Mouse (Mus musculus) adrenal gland, adult 18-20 months (tissue): Measurements from ENCODE around the gene Zfp119b. TPM values are rescaled to one million over a fixed set of nuclear protein-coding genes. Genes with fewer than 3 reads are reported as not detected.
A peak's percentile ranks its signal among the peaks of the same experiment; 100 is the strongest.

Experiments
- DNase-seq, 2 experiments: peaks; one replicate each; pipeline ENCODE4 v3.0.0; 2021 to 2022; ENCODE audit warnings: low spot score in 2 of 2
- long read RNA-seq, 2 experiments: library from polyadenylated mRNA; stranded (forward); transcript quantifications; one replicate each; pipeline ENCODE4 v2.0.0; 2021
- total RNA-seq, 2 experiments: library from RNA; stranded (reverse); gene quantifications; 1 replicate in 1 of 2; 2 replicates in 1 of 2; pipeline ENCODE4 v1.2.3; 2021

Gene Zfp119b
- 1 to 10 TPM; 2.3 to 3.5 TPM for total RNA-seq
- long read RNA-seq, experiment 1, partial matches to known transcripts: 0 of 3 reads
- long read RNA-seq, experiment 1, other reads (novel, unspliced or antisense): 1 of 3 reads
- long read RNA-seq, experiment 2, transcript Zfp119b-201 (4 exons, 1,889 nt): major isoform, 5 of 5 reads
- long read RNA-seq, experiment 2, partial matches to known transcripts: 0 of 5 reads
- long read RNA-seq, experiment 2, other reads (novel, unspliced or antisense): 0 of 5 reads

DNA sequence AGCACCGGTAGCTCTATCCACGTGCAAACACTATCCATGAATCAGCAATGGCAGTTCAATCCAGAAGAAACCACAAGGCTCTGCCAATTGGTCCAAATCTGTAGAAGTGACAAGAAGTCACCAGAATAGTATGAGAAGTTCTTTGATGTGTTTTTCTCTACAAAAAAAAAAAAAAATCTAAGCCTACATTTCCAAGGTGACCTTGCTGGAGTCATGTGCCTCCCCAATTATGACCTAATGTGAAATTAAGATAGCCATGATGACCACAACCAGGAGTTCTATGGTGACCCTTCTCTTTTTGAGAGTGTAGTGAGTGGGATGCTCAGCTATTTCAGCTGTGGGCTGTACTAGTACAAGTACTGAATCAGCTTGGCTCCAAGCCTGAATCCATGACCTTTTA, at the start of gene Zfp119b:
Zfp119b (minus strand) TSS at position 101 of the 400 bp plus-strand sequence.
- DNase-seq: no peak

- peak; percentile 55 to 63 for DNase-seq
These were observed 46.7 kb upstream of the Zfp119b start for GRCm38 (mm10) chr17:55996007-55996406.

- no peak for DNase-seq
These were observed 41.1 kb upstream of the Zfp119b start for GRCm38 (mm10) chr17:55990278-55990898.

- no peak for DNase-seq
These were observed 37.0 kb upstream of the Zfp119b start, which contains the start of gene Fsd1 for GRCm38 (mm10) chr17:55986030-55986961. Gene Fsd1, plus strand, starts transcription at chr17:55986509.

GRCm38 (mm10) chr17:55977301-55977700, 28.0 kb upstream of the Zfp119b start:
- no peak for DNase-seq

- DNase-seq: peak; percentile 76 to 81
These were observed 27.1 kb upstream of the Zfp119b start for GRCm38 (mm10) chr17:55976255-55976862.

DNA sequence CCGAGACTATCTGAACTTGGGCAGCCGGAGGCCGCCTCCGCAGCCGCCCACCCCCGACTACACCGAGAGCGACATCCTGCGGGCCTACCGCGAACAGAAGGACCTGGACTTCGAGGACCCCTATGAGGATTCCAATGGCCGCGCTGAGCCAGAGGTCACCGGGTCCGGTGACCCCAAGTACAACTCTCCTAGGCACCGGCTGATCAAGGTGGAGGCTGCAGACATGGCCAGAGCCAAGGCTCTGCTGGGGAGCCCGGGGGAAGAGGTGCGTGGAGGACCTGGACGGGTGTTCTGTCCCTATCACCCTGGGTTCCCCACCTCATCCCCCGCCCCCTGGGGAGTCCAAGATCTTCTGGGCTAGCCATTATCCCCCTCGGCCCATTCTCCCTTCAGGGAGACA, 22.2 kb upstream of the Zfp119b start:
- DNase-seq: no peak

DNA sequence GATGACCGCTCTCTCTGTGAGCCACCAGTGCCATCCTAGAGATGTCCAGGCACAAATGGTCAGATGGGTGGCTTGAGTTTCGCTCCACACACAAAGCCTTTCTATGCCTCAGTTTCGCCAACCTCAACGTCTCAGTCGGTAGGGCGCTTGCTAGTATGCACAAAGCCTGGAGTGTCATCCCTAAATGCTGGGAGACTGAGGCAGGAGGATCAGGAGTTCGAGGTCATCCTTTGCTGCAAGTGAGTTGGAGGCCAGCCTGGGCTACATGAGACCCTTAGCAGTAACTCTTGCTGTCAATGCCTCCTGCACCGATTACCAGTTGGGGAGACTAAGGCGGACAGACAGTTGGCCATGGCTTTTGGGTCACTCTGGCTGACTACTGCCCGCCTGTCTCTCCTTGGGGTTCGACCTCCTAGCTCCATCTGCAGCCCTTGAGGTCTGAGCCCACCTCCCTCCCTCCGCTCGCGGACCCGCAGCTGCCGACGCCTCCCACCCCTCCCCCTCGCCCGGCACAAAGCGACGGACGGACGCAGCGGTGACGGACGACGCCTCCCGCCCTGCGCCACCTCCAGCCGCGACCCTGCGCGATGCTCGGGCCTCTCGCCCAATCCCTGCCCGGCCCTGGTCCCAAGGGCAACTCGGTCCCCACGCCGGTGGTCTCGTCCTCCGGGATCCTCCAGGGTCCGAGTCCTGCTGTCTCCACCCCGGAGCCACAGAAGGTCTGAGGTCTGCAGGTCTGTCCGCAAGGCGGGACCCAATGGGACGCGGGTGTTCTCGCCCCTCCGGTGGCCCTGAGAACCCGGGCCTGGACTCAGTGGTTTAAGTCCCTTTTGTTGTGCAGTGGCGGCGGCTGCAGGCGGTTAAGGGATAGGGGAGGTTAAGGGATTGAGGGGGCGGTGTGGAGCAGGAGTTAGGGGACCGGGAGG, 20.9 kb upstream of the Zfp119b start, which contains the start of gene Shd:
Shd (plus strand) TSS at position 502 of the 926 bp plus-strand sequence.
- no peak for DNase-seq

GRCm38 (mm10) chr17:55969560-55969959, 20.3 kb upstream of the Zfp119b start:
- no peak for DNase-seq

- DNase-seq: no peak
These were observed 18.9 kb upstream of the Zfp119b start for GRCm38 (mm10) chr17:55968210-55968609.

DNA sequence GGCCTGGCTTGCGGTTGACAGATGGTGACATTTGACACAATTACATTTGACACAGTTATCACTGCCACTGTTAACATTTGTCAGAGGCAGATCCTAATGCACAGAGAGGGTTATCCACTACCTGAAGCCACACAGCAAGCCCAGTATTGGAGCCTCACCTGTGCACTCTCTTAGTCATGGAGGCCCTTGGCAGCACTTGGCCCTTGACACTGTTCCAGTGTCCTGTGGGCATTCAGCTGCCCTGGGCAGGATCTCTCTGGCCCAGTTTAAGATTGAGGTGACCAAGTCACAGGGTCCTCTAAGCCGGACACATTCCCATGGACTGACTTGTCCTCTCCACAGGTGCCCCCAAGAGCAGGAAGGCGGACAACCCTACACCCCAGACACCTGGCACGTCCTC, 17.9 kb upstream of the Zfp119b start:
- no peak for DNase-seq

- peak in 1 of 2 experiments; percentile 18 for DNase-seq
These were observed 15.7 kb upstream of the Zfp119b start for GRCm38 (mm10) chr17:55964996-55965395.

- peak in 1 of 2 experiments; percentile 10 for DNase-seq
These were observed 15.2 kb upstream of the Zfp119b start for GRCm38 (mm10) chr17:55964496-55964895.

DNA sequence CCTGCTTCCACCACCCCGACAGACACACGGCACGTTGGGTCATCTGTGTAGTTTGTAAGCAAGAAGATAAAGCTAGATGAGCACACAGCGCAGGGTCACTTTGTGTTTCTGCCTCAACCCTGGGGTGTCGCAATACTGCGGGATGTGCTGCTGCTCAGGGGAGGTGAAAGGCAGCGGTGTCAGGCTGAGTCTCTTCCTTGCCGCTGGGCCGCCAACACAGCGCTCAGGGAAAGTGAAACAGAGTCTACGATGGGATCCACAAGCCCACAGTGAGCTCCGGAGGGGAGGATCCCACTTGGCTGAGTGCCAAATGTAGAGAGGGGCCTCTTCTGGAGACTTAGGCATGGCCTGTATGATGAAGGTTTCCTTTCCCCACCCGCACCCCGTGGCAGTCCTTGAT, 13.9 kb upstream of the Zfp119b start:
- DNase-seq: peak in 1 of 2 experiments; percentile 20

DNA sequence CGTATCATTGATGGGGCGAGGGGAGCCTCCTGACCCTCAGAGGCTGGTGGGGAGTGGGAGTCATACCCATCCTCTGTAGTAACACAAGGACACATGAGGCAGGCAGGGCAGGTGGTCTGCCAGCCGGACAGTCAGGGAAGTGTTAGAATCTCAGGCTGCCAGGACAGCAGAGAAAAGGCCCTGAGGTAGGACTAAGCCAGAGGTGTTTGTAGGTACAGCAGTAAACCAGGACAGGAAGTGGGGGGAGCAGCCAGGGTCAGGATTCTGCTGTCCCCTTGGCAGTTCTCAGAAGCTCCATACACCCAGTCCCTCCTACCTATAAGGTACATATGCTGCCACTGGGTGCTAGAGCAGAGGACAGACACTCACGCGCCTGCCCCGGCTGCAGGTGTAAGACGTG, 12.3 kb upstream of the Zfp119b start:
- DNase-seq: peak in 1 of 2 experiments; percentile 11

- DNase-seq: peak in 1 of 2 experiments; percentile 17
These were observed 11.5 kb upstream of the Zfp119b start for GRCm38 (mm10) chr17:55960791-55961190.

DNA sequence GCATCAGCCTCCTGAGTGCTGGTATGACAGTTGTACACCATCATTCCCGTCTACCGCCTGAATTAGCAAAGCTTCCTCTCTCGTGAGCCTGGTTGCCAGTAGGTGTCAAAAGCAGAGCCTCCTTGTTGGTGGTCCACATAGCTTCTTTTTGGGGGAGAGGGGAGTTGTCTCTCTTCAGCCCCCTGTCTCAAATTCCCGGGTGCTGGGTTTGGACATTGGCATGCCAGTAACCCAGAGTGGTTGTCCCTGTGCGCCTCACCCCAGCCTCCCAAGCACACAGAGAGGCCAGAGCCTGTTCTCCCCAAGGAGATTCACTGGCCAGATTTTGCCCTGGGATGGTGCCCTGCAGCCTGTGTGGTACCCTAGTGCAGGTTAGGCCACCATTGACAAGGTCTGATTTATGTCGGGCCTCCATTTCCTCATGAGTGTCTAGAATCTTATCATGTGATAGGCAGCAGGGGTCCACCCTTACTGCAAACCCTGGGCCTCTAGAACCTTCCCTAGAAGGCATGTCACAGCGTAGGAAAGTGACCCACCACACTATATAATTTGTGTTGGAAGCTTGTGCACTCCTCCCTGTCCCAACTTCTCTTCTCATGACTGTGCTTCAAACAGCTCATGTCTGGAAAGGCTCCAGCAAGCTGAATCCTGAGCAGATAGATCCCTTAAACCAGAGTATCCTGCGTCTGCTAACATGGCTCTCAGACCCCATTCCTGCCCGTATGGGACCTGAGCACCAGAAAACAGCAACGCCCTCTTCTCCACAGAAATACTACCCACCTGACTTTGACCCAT, 10.8 kb upstream of the Zfp119b start:
- DNase-seq: no peak

DNA sequence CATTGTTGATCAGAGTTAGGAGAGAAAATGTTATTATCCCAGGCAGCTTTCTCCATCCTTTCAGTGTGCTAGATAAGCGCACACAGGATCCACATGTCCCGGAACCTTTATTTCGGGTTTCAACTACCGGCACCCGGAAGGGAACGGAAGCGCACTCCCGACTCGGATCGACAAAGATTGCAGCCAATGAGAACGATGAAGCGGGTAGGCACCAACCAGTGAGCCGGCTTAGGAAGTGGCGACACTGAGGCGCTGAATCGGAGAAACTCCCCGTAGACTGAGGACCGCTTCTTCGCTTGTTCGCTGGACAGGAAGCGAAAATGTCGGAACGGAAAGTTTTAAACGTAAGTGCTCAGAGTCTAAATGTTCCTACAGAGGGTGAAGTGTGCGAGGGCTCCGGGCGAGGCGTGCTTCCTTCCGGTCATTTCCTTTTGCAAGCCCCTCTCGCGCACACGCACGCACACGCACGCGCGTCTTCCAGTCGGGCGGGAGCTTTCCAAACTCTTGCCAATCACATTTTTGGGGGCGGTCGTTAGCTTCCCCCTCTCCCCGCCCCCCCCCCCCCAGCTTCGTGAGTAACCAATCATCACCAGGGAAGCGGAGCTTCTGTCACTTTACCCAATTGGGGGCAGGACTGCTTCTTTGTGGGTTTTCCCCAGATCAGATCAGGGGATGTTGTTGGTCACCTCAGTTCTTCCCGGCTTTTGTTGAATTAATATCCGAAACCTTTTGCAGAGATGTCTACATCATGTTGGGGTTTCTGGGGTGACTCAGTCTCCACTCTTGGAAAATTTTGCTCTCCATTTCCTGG, 9.8 kb upstream of the Zfp119b start, which contains the start of gene Yju2:
Yju2 (plus strand) TSS at position 182 of the 811 bp plus-strand sequence.
- peak; percentile 88 to 91 for DNase-seq
